Mouse (Mus musculus): ENCODE results near the gene Entpd3. TPM values are rescaled to one million over a fixed set of nuclear protein-coding genes. Genes with fewer than 3 reads are reported as not detected.

Gene Entpd3
- total RNA-seq, 2 experiments from 2014 or later = 4.5 to 8.5 TPM

- peak; percentile 87 to 89 for DNase-seq (ENCODE audit: low spot score in 2 of 2)
- intact Hi-C loops (cut with DNase I) = loop anchor here (1.0 to 10.0 kb wide), 4 partner anchors 54 to 504 kb away; no protein-coding TSS in a partner anchor
Measured at GRCm38 (mm10) chr9:120602839-120603511, 63.4 kb downstream of the Entpd3 start.

- intact Hi-C loops (cut with DNase I) = loop anchor here (5.0 to 10.0 kb wide), 3 partner anchors 54 to 504 kb away; no protein-coding TSS in a partner anchor
- DNase-seq (ENCODE audit: low spot score in 2 of 2) = no peak
Measured at GRCm38 (mm10) chr9:120603512-120603908, 63.9 kb downstream of the Entpd3 start.

GRCm38 (mm10) chr9:120603956-120604355 lies 64.3 kb downstream of the Entpd3 start:
- no peak for DNase-seq (ENCODE audit: low spot score in 2 of 2)
- intact Hi-C loops (cut with DNase I) = loop anchor here (5.0 to 10.0 kb wide), 3 partner anchors 53 to 503 kb away; no protein-coding TSS in a partner anchor

GRCm38 (mm10) chr9:120611055-120611454 lies 71.4 kb downstream of the Entpd3 start:
- no peak for DNase-seq (ENCODE audit: low spot score in 2 of 2)
- intact Hi-C loops (cut with DNase I) = no loop called here

GRCm38 (mm10) chr9:120614059-120614458 lies 74.4 kb downstream of the Entpd3 start:
- no peak for DNase-seq (ENCODE audit: low spot score in 2 of 2)
- intact Hi-C loops (cut with DNase I) = no loop called here

Other genes with a start within 250 kb of the Entpd3 start
- gene Myrip, start 238.3 kb upstream of the Entpd3 start, total RNA-seq (2021) = 10 to 100 TPM; 85.6 to 92.2 TPM
- gene Eif1b, start 47.6 kb upstream of the Entpd3 start, total RNA-seq (2021) = 100 to 1,000 TPM; 160 to 173 TPM
- gene Rpl14, start 31.6 kb downstream of the Entpd3 start, total RNA-seq (2021) = 100 to 1,000 TPM; 244 to 268 TPM

All from left cerebral cortex, postnatal 25 days (tissue).